Mouse (Mus musculus) G1E (cell line): Measurements from ENCODE around the gene Dscaml1.

Source experiments
- CTCF ChIP-seq: IDR thresholded peaks from 2 replicates; pipeline ENCODE4 v1.5.1; 2012; ENCODE audit warnings: low read depth, low read length, inconsistent platforms, mixed read lengths
- GATA1 ChIP-seq: IDR thresholded peaks from 2 replicates; pipeline ENCODE4 v1.6.1; 2012; ENCODE audit warnings: borderline replicate concordance, low read length, inconsistent platforms, mixed read lengths

DNA sequence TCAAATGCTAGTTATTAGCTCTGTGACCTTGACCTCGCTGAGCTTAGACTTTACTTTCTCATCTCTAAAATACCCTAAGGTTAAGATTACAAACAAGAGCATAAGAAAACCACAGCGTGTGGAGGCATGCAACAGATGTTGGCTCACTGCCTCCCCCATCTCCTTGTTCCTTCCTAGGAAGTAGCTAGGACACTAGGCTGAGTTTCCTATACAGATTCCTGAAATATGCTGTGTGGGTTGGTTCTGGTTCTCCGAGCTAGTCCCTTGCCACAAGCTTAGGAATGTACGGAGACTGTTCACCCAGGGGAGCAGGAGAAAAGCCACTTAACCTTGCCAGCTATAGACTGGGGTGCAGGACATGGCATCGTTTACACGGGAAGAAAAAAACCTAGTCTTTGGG, 339.8 kb downstream of the Dscaml1 start:
- no peak for TF ChIP-seq CTCF
- no peak for TF ChIP-seq GATA1
